Mouse (Mus musculus): ENCODE measurements around the gene Uaca. TPM values are rescaled to one million over a fixed set of nuclear protein-coding genes. Genes with fewer than 3 reads are reported as not detected.

Gene Uaca
- polyA plus RNA-seq, 1 experiment from 2014 or later: 15.2 TPM

DNA sequence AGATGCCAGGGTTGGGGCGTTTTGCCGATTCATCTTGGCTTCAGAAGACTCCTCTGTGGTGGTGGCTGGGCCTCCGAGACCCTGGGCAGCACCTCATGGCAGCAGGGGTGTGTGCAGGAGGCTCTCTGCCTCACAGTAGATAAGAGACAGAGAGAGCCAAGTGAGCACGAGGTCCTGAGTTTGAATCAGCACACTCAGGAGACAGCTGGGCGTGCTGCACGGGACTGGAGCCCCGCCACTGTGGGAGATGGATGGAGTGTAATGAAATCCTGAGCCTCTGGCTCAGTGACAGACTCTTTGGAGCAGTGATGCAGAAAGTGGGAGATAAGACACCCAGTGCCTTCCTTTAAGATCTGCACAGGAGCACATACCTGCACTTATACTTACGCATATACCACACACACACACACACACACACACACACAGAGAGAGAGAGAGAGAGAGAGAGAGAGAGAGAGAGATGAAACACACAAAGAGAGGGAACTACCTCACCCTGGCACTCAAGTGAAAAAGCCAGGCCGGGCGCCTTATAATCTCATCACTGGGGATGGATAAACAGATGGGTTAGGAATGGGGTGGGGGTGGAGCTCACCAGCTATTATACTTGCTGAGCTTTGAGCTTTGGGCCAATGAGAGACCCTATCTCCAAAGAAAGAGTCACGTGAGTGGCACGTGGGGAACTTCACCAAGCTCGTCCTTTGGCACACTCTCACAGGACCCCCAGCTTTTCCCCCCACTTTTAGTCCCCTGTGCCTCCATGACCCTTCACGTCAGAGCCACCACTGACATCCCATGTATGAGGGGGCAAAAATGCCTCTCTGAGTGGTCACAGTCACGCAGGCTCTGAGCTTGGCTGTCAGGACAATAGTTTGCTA is 37.2 kb upstream of the Uaca start:
- WGBS: 77% methylated on average over 15 of the region's 15 CpGs
- Histone ChIP-seq H3K27ac (no peak overlapping the region; the same call in 1 of the 2 replicates), H3K4me3 (replicated peaks; ENCODE audit: low read length) (no peak overlapping the region)

GRCm38 (mm10) chr9:60757817-60758216 is 36.5 kb upstream of the Uaca start:
- no peaks in the 10 kb centered on the region for H3K9me3 ChIP-seq (ENCODE audit: control insufficient read depth, low read length)
- 48% methylated on average over 5 of the region's 5 CpGs for WGBS
- H3K9ac ChIP-seq: no peak overlapping the region
- H3K27ac ChIP-seq: no peak overlapping the region; the same call in 1 of the 2 replicates
- no peak overlapping the region for H3K4me3 ChIP-seq (replicated peaks; ENCODE audit: low read length)
- ATAC-seq (ENCODE audit: low FRiP score): no peak
- no peak for DNase-seq (ENCODE audit: low spot score)
- no peaks in the 10 kb centered on the region for H3K36me3 ChIP-seq (replicated peaks; ENCODE audit: control insufficient read depth, insufficient read depth)
- H3K27me3 ChIP-seq (ENCODE audit: control insufficient read depth, insufficient read depth, low read length): no peaks in the 10 kb centered on the region
- no peak overlapping the region for H3K4me2 ChIP-seq (replicated peaks)
- H3K4me1 ChIP-seq (replicated peaks; ENCODE audit: control insufficient read depth, insufficient read depth, low read length): no peaks in the 10 kb centered on the region

More for the DNA sequence above, 37.2 kb upstream of the Uaca start:
- no peak for DNase-seq (ENCODE audit: low spot score)
- Histone ChIP-seq H3K9ac (no peak overlapping the region), H3K9me3 (ENCODE audit: control insufficient read depth, low read length) (no peaks in the 10 kb centered on the region), H3K4me2 (replicated peaks) (no peak overlapping the region), H3K4me1 (replicated peaks; ENCODE audit: control insufficient read depth, insufficient read depth, low read length) (no peaks in the 10 kb centered on the region), H3K27me3 (ENCODE audit: control insufficient read depth, insufficient read depth, low read length) (no peaks in the 10 kb centered on the region), H3K36me3 (replicated peaks; ENCODE audit: control insufficient read depth, insufficient read depth) (no peaks in the 10 kb centered on the region)
- no peak for ATAC-seq (ENCODE audit: low FRiP score)

GRCm38 (mm10) chr9:60759436-60760007 is 34.8 kb upstream of the Uaca start:
- DNase-seq (ENCODE audit: low spot score): no peak
- WGBS: 77% methylated on average over 10 of the region's 10 CpGs
- no peak overlapping the region for H3K4me3 ChIP-seq (replicated peaks; ENCODE audit: low read length)

GRCm38 (mm10) chr9:60765181-60765580 is 29.2 kb upstream of the Uaca start:
- no peak overlapping the region for H3K27ac ChIP-seq
- H3K4me3 ChIP-seq (replicated peaks; ENCODE audit: low read length): no peak overlapping the region
- no peaks in the 10 kb centered on the region for H3K4me1 ChIP-seq (replicated peaks; ENCODE audit: control insufficient read depth, insufficient read depth, low read length)
- ATAC-seq (ENCODE audit: low FRiP score): no peak
- no peak overlapping the region for H3K4me2 ChIP-seq (replicated peaks)
- no peak overlapping the region for H3K9ac ChIP-seq
- no peak for DNase-seq (ENCODE audit: low spot score)
- H3K9me3 ChIP-seq (ENCODE audit: control insufficient read depth, low read length): no peaks in the 10 kb centered on the region
- WGBS: 48% methylated on average over 2 of the region's 2 CpGs
- no peaks in the 10 kb centered on the region for H3K36me3 ChIP-seq (replicated peaks; ENCODE audit: control insufficient read depth, insufficient read depth)
- H3K27me3 ChIP-seq (ENCODE audit: control insufficient read depth, insufficient read depth, low read length): no peaks in the 10 kb centered on the region

More at GRCm38 (mm10) chr9:60759436-60760007, 34.8 kb upstream of the Uaca start:
- ATAC-seq (ENCODE audit: low FRiP score): no peak
- Histone ChIP-seq H3K4me2 (replicated peaks) (no peak overlapping the region), H3K9ac (no peak overlapping the region), H3K27ac (no peak overlapping the region), H3K9me3 (ENCODE audit: control insufficient read depth, low read length) (no peaks in the 10 kb centered on the region), H3K27me3 (ENCODE audit: control insufficient read depth, insufficient read depth, low read length) (no peaks in the 10 kb centered on the region), H3K4me1 (replicated peaks; ENCODE audit: control insufficient read depth, insufficient read depth, low read length) (no peaks in the 10 kb centered on the region), H3K36me3 (replicated peaks; ENCODE audit: control insufficient read depth, insufficient read depth) (no peaks in the 10 kb centered on the region)

DNA sequence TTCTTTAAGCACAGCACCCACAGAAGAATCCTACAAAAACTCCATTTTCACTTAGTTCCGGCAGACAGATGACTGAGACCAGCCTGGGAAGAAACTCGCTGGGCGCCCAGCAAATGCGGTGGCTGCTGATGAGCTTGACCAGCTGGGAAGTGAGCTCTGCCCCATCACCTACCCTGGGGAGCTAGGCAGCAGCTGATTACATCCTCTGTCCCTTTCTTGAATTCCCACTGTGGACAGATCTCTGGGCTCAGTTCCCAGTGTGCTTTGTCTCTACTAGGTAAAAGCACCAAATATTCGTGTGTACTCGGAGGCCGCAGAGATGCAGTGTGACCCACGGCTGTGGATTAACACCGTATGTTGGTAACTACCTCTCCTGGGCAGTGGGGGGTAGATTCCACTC is 25.9 kb upstream of the Uaca start:
- no peak overlapping the region for H3K27ac ChIP-seq
- H3K9me3 ChIP-seq (ENCODE audit: control insufficient read depth, low read length): 0 out of 2 replicates have a peak, but pooled peaks cover 4% of the 10 kb centered on the region
- DNase-seq (ENCODE audit: low spot score): no peak
- no peak overlapping the region for H3K9ac ChIP-seq
- no peak overlapping the region for H3K4me3 ChIP-seq (replicated peaks; ENCODE audit: low read length)
- H3K4me1 ChIP-seq (replicated peaks; ENCODE audit: control insufficient read depth, insufficient read depth, low read length): no peaks in the 10 kb centered on the region
- H3K27me3 ChIP-seq (ENCODE audit: control insufficient read depth, insufficient read depth, low read length): no peaks in the 10 kb centered on the region
- H3K36me3 ChIP-seq (replicated peaks; ENCODE audit: control insufficient read depth, insufficient read depth): no peaks in the 10 kb centered on the region
- ATAC-seq (ENCODE audit: low FRiP score): no peak
- 67% methylated on average over 9 of the region's 9 CpGs for whole genome bisulfite sequencing
- H3K4me2 ChIP-seq (replicated peaks): no peak overlapping the region

DNA sequence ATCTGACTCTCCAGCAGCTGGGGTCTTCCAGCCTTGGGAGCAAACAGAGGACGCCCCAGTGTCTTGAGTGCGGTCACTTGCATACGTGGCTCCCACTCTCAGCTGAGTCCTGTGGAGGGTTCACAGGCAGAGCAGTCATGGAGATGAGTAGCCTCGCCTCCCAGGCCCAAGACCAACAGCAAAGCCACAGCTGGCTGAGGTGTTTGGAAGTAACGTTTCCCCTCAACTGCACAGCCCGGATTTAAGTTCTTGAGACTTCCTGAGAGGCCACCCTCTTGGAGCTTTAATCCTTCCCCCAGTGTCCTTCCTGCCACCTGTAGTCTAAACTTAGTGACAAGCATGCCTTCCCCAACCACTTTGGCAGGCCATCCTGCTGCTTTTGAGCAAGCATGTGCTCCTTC is 24.6 kb upstream of the Uaca start:
- Histone ChIP-seq H3K36me3 (replicated peaks; ENCODE audit: control insufficient read depth, insufficient read depth) (no peaks in the 10 kb centered on the region), H3K4me2 (replicated peaks) (no peak overlapping the region), H3K27me3 (ENCODE audit: control insufficient read depth, insufficient read depth, low read length) (no peaks in the 10 kb centered on the region), H3K9ac (no peak overlapping the region), H3K9me3 (ENCODE audit: control insufficient read depth, low read length) (0 out of 2 replicates have a peak, but pooled peaks cover 4% of the 10 kb centered on the region), H3K27ac (no peak overlapping the region), H3K4me3 (replicated peaks; ENCODE audit: low read length) (no peak overlapping the region), H3K4me1 (replicated peaks; ENCODE audit: control insufficient read depth, insufficient read depth, low read length) (no peaks in the 10 kb centered on the region)
- no peak for ATAC-seq (ENCODE audit: low FRiP score)
- no peak for DNase-seq (ENCODE audit: low spot score)
- 79% methylated on average over 6 of the region's 6 CpGs for WGBS

GRCm38 (mm10) chr9:60773713-60774112 is 20.6 kb upstream of the Uaca start:
- Histone ChIP-seq H3K9me3 (ENCODE audit: control insufficient read depth, low read length) (0 out of 2 replicates have a peak, but pooled peaks cover 4% of the 10 kb centered on the region), H3K27ac (no peak overlapping the region), H3K4me3 (replicated peaks; ENCODE audit: low read length) (no peak overlapping the region), H3K4me1 (replicated peaks; ENCODE audit: control insufficient read depth, insufficient read depth, low read length) (no peaks in the 10 kb centered on the region), H3K27me3 (ENCODE audit: control insufficient read depth, insufficient read depth, low read length) (no peaks in the 10 kb centered on the region), H3K36me3 (replicated peaks; ENCODE audit: control insufficient read depth, insufficient read depth) (no peaks in the 10 kb centered on the region), H3K9ac (no peak overlapping the region), H3K4me2 (replicated peaks) (no peak overlapping the region)
- no peak for ATAC-seq (ENCODE audit: low FRiP score)
- WGBS: 96% methylated on average over 2 of the region's 2 CpGs
- no peak for DNase-seq (ENCODE audit: low spot score)

- 91% methylated on average over 9 of the region's 9 CpGs for WGBS
- DNase-seq (ENCODE audit: low spot score) (no peak), ATAC-seq (ENCODE audit: low FRiP score) (no peak)
- Histone ChIP-seq H3K27ac (no peak overlapping the region), H3K4me2 (replicated peaks) (no peak overlapping the region), H3K27me3 (ENCODE audit: control insufficient read depth, insufficient read depth, low read length) (no peaks in the 10 kb centered on the region), H3K4me3 (replicated peaks; ENCODE audit: low read length) (no peak overlapping the region), H3K4me1 (replicated peaks; ENCODE audit: control insufficient read depth, insufficient read depth, low read length) (peaks cover 3% of the 10 kb centered on the region; the same call in 1 of the 2 replicates), H3K9me3 (ENCODE audit: control insufficient read depth, low read length) (0 out of 2 replicates have a peak, but pooled peaks cover 4% of the 10 kb centered on the region), H3K36me3 (replicated peaks; ENCODE audit: control insufficient read depth, insufficient read depth) (no peaks in the 10 kb centered on the region), H3K9ac (no peak overlapping the region)
Observed at GRCm38 (mm10) chr9:60776899-60777298, 17.4 kb upstream of the Uaca start.

- DNase-seq (ENCODE audit: low spot score) (no peak), ATAC-seq (ENCODE audit: low FRiP score) (no peak)
- no peak overlapping the region for H3K4me3 ChIP-seq (replicated peaks; ENCODE audit: low read length)
- H3K9me3 ChIP-seq (ENCODE audit: control insufficient read depth, low read length): no peaks in the 10 kb centered on the region
- whole genome bisulfite sequencing: 79% methylated on average over 9 of the region's 9 CpGs
- H3K27ac ChIP-seq: no peak overlapping the region
- no peaks in the 10 kb centered on the region for H3K27me3 ChIP-seq (ENCODE audit: control insufficient read depth, insufficient read depth, low read length)
- H3K36me3 ChIP-seq (replicated peaks; ENCODE audit: control insufficient read depth, insufficient read depth): no peaks in the 10 kb centered on the region
- H3K4me1 ChIP-seq (replicated peaks; ENCODE audit: control insufficient read depth, insufficient read depth, low read length): peaks cover 5% of the 10 kb centered on the region; the same call in 1 of the 2 replicates
- H3K9ac ChIP-seq: no peak overlapping the region
- no peak overlapping the region for H3K4me2 ChIP-seq (replicated peaks)
Observed at GRCm38 (mm10) chr9:60782057-60782789, 12.1 kb upstream of the Uaca start.
